Mouse (Mus musculus): ENCODE results near the gene Cd200r3. TPM values are rescaled to one million over a fixed set of nuclear protein-coding genes. Genes with fewer than 3 reads are reported as not detected.

Cd200r3 gene
- total RNA-seq, 2 experiments from 2014 or later: 4.6 to 8.8 TPM

DNA sequence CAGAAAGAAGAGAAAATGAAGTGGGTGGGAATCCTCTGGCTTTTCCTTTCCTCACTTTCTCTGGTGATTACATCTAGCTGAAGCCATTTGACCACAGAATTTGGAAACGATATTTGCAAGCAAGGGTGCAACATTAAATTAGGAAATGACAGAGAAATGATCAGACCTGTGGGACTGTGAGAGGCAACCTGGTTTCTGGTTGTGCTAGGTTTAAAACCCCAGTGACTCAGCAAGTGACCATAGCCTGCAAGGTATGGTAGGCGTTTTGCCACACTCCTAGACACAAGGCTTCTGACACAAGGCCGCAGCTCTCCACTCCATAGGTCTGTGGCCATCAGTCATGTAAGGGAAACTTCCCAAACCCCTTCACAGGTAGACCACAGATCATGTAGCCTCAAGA lies 41.4 kb downstream of the Cd200r3 start:
- no peak for ATAC-seq (replicated peaks; ENCODE audit: low FRiP score, poor library complexity, severe bottlenecking)

DNA sequence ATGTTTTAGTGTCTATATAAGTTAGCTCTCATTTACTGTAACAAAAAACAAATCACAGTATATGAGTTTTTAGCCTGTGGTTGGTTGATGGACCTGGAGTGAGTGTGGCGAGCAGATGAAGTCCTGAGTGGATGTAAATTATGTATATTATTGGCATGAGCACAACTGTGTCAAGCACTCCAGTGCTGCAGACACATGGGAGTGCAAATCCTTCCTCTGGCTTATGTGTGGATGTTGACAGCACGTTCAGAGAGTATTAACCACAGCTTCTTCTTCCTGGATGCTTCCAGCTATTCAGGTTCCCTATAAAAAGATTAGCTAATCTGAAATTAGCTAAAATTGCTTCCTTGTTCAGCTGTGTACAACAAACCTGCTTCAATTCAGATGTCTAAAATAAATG lies 42.6 kb downstream of the Cd200r3 start:
- ATAC-seq (replicated peaks; ENCODE audit: low FRiP score, poor library complexity, severe bottlenecking): no peak

- ATAC-seq (replicated peaks; ENCODE audit: low FRiP score, poor library complexity, severe bottlenecking): no peak
These were observed 45.3 kb downstream of the Cd200r3 start for GRCm38 (mm10) chr16:44988667-44989357.

GRCm38 (mm10) chr16:44993319-44994019 lies 50.0 kb downstream of the Cd200r3 start:
- ATAC-seq (replicated peaks; ENCODE audit: low FRiP score, poor library complexity, severe bottlenecking): no peak

GRCm38 (mm10) chr16:44994206-44994953 lies 50.9 kb downstream of the Cd200r3 start:
- no peak for ATAC-seq (replicated peaks; ENCODE audit: low FRiP score, poor library complexity, severe bottlenecking)

DNA sequence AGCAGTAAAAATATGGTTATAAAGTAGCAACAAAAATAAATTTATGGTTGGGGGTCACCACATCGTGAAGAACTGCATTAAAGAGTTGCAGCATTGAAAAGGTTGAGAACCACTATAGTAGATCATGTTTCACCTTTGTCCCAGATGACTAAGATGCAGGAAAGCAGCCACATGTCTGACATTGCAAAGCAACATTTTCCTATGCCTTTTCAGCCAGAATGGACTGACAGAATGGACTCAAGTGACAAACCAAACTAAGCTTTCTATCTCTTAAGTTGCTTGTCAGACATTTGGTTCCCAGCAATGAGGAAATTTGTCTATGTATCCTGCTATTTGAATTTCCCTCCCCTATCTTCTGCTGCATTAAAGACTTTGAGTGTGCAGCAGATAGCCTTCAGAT lies 51.6 kb downstream of the Cd200r3 start:
- no peak for ATAC-seq (replicated peaks; ENCODE audit: low FRiP score, poor library complexity, severe bottlenecking)

DNA sequence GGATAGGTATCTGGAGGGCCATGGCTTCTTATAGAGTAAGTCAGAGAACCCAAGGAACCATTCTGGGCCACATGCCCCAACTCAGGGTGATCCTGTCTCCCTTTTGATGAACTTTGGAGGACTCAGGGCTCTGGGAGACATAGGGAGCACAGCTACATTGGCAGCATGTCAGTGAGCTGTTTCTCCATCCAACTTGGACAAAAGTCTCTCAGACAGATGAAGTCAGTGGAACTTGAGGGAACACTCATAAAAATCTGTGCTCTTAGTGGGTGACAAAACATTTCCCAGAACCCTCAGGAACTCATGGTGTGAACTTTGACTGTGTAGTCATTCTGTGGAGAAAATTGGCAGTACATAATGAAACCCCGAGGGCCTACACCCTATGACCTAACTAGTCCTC lies 53.2 kb downstream of the Cd200r3 start:
- ATAC-seq (replicated peaks; ENCODE audit: low FRiP score, poor library complexity, severe bottlenecking): no peak

GRCm38 (mm10) chr16:44999537-44999936 lies 56.1 kb downstream of the Cd200r3 start:
- ATAC-seq (replicated peaks; ENCODE audit: low FRiP score, poor library complexity, severe bottlenecking): no peak

- ATAC-seq (replicated peaks; ENCODE audit: low FRiP score, poor library complexity, severe bottlenecking): no peak
These were observed 61.0 kb downstream of the Cd200r3 start for GRCm38 (mm10) chr16:45004443-45004842.

- no peak for ATAC-seq (replicated peaks; ENCODE audit: low FRiP score, poor library complexity, severe bottlenecking)
These were observed 61.8 kb downstream of the Cd200r3 start for GRCm38 (mm10) chr16:45005280-45005679.

DNA sequence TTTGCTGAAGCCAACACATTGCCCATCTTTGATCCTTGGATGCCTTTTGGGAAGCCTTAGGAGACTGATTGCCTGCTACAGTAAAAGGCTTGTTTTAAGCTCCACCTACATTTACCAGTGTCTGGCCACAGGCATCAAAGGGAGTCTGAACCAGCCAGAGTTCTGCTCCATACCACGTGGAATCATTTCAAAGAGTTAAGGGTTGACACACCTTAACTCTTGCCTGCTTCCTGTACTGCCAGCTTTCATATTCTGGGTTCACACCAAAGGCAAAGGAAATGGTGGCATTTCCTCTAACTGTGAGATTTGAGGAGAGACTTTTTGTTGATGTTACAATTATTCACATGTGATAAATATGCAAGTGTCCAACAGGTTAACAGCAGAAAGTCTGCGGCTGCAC lies 63.5 kb downstream of the Cd200r3 start:
- ATAC-seq (replicated peaks; ENCODE audit: low FRiP score, poor library complexity, severe bottlenecking): no peak

DNA sequence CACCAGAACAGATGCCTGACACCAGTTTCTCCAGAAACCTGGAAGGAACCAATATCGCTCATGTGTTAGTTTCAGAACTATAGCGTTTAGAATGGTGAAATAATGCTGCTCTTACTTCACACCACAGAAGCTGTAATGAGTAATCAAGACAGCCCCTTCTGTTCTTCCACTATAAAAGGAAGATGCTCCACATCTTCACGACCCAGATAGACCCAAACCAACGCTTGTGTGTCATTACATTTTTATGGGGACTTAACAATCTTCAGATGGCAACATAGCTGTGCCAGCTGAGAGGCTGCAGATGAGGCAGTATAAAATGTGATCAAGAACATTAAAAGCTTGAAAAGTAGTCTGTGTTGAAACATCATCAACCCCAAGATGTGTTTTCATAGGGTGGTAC lies 64.3 kb downstream of the Cd200r3 start:
- ATAC-seq (replicated peaks; ENCODE audit: low FRiP score, poor library complexity, severe bottlenecking): no peak

DNA sequence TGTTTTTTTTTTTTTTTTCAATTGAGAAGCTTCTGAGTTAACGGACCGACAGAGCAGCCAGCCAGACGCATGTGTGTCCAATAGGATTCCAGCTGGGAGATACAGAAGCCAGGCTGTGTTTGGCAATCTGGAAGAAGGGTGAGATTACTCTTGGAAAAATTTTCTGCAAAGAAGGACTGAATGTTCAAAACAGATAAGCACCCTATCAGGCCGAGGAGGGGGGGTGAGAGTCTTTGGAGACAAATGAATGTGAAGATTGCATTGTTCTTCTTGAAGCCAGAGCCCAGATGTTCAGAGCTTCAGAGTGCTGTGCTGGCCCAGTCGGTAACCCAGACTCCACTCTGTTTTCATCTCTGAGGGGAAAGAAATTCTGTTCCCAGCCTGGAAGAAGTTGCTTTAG lies 66.2 kb downstream of the Cd200r3 start:
- ATAC-seq (replicated peaks; ENCODE audit: low FRiP score, poor library complexity, severe bottlenecking): no peak

- ATAC-seq (replicated peaks; ENCODE audit: low FRiP score, poor library complexity, severe bottlenecking): no peak
These were observed 72.1 kb downstream of the Cd200r3 start for GRCm38 (mm10) chr16:45015591-45015990.

- no peak for ATAC-seq (replicated peaks; ENCODE audit: low FRiP score, poor library complexity, severe bottlenecking)
These were observed 73.0 kb downstream of the Cd200r3 start for GRCm38 (mm10) chr16:45016488-45016887.

DNA sequence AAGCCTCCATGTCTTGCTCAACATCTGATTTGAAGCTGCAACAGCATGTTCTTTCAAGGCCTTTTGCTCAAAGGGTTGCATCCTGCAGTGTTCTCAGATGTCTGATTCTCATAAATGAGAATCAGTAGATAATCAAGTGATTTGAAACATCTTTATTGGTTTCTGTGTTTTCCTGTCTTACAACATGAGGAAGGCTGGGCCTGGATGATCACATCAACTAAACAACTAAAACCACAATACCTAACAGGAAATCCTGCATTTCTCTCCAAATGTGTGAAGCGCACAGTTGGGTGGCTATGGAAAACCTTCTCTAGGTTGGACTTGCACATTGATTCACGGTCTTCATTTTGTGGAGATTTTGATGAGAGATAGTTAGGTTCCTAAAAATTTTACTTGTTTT lies 75.4 kb downstream of the Cd200r3 start:
- ATAC-seq (replicated peaks; ENCODE audit: low FRiP score, poor library complexity, severe bottlenecking): no peak

GRCm38 (mm10) chr16:45020055-45020454 lies 76.6 kb downstream of the Cd200r3 start:
- no peak for ATAC-seq (replicated peaks; ENCODE audit: low FRiP score, poor library complexity, severe bottlenecking)

GRCm38 (mm10) chr16:45020669-45021309 lies 77.3 kb downstream of the Cd200r3 start:
- no peak for ATAC-seq (replicated peaks; ENCODE audit: low FRiP score, poor library complexity, severe bottlenecking)

GRCm38 (mm10) chr16:45021443-45021842 lies 78.0 kb downstream of the Cd200r3 start:
- ATAC-seq (replicated peaks; ENCODE audit: low FRiP score, poor library complexity, severe bottlenecking): no peak

DNA sequence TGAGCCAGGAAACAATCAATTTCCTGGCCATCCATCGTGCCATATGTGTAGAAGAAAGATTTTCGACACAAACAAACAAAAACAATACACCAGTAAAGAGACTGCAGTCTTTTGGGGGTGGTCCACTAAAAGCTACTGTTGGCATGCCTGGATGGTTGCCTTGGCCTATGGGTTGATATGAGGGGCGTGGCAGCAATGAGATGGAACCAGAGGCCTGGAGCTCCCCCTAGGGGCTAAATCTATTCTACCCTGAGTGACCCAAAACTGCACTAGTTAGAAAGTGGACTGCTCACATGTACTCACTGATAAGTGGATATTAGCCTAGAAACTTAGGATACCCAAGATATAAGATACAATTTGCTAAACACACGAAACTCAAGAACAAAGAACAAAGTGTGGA lies 80.4 kb downstream of the Cd200r3 start:
- ATAC-seq (replicated peaks; ENCODE audit: low FRiP score, poor library complexity, severe bottlenecking): no peak
